Mouse (Mus musculus): ENCODE data around the gene Stk4. TPM values are rescaled to one million over a fixed set of nuclear protein-coding genes. Genes with fewer than 3 reads are reported as not detected.

Gene Stk4
- total and polyA plus RNA-seq, 2 experiments from 2014 or later, result 13.7 to 24.6 TPM

DNA sequence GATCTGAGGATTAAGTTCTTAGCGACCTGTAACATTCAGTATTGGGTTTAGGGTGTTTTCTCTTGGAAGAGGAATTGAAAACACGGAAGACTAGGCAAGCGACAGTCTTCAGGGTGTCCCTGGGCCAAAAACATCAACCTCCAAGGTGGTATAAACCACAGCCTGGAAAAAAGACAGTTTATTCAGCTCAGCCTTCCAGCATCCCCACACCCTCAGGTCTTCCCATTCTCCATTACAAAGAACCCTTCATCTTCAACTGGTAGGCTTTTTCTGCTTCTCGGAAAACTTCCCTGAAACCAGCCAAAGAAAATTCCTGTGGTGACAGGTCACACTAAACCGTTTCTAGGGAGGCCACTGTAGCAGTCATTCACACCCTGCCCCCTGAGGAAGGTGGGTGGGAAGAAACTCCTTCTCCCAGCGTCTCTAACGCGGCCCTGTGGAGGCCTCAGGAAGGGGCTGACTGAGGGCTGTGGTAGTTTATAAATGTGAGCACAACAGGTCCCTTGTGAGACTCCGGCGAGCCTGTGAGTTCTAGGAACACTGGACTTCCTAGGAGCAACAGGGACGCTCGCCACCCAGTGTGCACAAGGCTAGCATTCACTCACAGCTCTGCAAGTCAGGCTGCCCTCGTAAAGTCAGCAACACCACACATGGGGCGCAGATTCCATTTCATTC is 80.1 kb downstream of the Stk4 start:
- H3K27ac ChIP-seq (ENCODE audit: low read depth, low read length), result no peak overlapping the region
- WGBS, result 43% methylated on average over 14 of the region's 14 CpGs
- no peak for ATAC-seq (ENCODE audit: low FRiP score)

DNA sequence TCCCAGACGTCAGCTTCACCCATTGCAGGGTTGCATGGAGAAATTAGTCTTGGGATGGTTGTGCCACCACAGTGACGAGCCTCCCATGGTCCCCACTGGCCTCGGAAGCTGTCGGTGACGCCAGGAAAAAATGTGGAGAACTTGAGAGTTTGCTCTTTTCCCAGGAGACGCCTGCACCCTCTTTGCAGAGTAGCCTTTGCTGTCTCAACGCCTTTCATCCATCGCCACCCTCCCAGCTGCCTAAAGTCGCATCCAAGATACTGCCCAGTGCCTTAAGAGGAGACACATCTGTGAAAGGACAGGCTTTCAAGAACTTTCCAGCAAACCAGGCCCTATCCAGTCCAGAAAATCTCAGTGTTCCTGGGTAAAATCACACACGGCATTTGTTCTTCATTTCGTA is 82.2 kb downstream of the Stk4 start:
- Histone ChIP-seq H3K36me3 (ENCODE audit: insufficient read depth, low read length) (peaks cover 19% of the 10 kb centered on the region), H3K9me3 (ENCODE audit: low read length) (no peaks in the 10 kb centered on the region), H3K4me1 (ENCODE audit: insufficient read depth, low read length) (no peaks in the 10 kb centered on the region), H3K27ac (ENCODE audit: low read depth, low read length) (no peak overlapping the region), H3K27me3 (ENCODE audit: insufficient read depth, low read length) (no peaks in the 10 kb centered on the region), H3K9ac (replicated peaks; ENCODE audit: low read length, poor library complexity, severe bottlenecking) (no peak overlapping the region), H3K4me3 (ENCODE audit: low read depth, low read length) (no peak overlapping the region), H3K4me2 (ENCODE audit: low read depth, low read length, poor library complexity, severe bottlenecking) (no peak overlapping the region)
- ATAC-seq (ENCODE audit: low FRiP score) (no peak), DNase-seq (ENCODE audit: low spot score) (no peak)
- 99% methylated on average over 11 of the region's 11 CpGs for WGBS
- TF ChIP-seq CTCF (IDR thresholded peaks at IDR 0.05), result no peak

More for the DNA sequence above, 80.1 kb downstream of the Stk4 start:
- no peaks in the 10 kb centered on the region for H3K4me1 ChIP-seq (ENCODE audit: insufficient read depth, low read length)
- peak; percentile 44 for DNase-seq (ENCODE audit: low spot score)
- peaks cover 19% of the 10 kb centered on the region for H3K36me3 ChIP-seq (ENCODE audit: insufficient read depth, low read length)
- TF ChIP-seq CTCF (IDR thresholded peaks at IDR 0.05), result no peak
- no peak overlapping the region for H3K9ac ChIP-seq (replicated peaks; ENCODE audit: low read length, poor library complexity, severe bottlenecking)
- H3K4me3 ChIP-seq (ENCODE audit: low read depth, low read length), result no peak overlapping the region
- H3K27me3 ChIP-seq (ENCODE audit: insufficient read depth, low read length), result no peaks in the 10 kb centered on the region
- H3K4me2 ChIP-seq (ENCODE audit: low read depth, low read length, poor library complexity, severe bottlenecking), result no peak overlapping the region
- no peaks in the 10 kb centered on the region for H3K9me3 ChIP-seq (ENCODE audit: low read length)

DNA sequence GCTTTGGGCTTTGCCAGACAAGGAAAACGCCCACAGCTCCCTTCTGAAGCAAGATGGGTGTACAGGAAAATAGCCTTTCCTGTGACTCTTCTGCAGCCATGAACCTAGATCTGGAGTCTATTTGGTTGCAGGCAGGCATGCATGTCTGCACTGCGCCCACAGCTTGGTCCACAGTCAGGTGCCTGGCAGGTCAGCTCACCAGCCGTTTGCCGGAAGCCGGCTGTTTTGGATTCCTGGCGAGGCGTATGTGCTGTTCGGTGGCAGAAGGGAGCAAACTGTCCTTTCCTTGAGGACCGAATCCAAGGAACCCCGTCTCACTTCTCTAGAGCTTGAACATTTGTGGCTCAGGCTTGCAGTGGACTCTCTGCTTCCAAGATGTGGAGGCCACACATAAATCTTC is 83.9 kb downstream of the Stk4 start:
- 96% methylated on average over 10 of the region's 10 CpGs for WGBS
- H3K36me3 ChIP-seq (ENCODE audit: insufficient read depth, low read length), result peaks cover 19% of the 10 kb centered on the region
- no peak overlapping the region for H3K27ac ChIP-seq (ENCODE audit: low read depth, low read length)
- no peaks in the 10 kb centered on the region for H3K27me3 ChIP-seq (ENCODE audit: insufficient read depth, low read length)
- no peak for TF ChIP-seq CTCF (IDR thresholded peaks at IDR 0.05)
- H3K4me1 ChIP-seq (ENCODE audit: insufficient read depth, low read length), result no peaks in the 10 kb centered on the region
- no peak for DNase-seq (ENCODE audit: low spot score)
- no peak overlapping the region for H3K4me2 ChIP-seq (ENCODE audit: low read depth, low read length, poor library complexity, severe bottlenecking)
- no peak overlapping the region for H3K4me3 ChIP-seq (ENCODE audit: low read depth, low read length)
- no peaks in the 10 kb centered on the region for H3K9me3 ChIP-seq (ENCODE audit: low read length)
- no peak overlapping the region for H3K9ac ChIP-seq (replicated peaks; ENCODE audit: low read length, poor library complexity, severe bottlenecking)
- no peak for ATAC-seq (ENCODE audit: low FRiP score)

DNA sequence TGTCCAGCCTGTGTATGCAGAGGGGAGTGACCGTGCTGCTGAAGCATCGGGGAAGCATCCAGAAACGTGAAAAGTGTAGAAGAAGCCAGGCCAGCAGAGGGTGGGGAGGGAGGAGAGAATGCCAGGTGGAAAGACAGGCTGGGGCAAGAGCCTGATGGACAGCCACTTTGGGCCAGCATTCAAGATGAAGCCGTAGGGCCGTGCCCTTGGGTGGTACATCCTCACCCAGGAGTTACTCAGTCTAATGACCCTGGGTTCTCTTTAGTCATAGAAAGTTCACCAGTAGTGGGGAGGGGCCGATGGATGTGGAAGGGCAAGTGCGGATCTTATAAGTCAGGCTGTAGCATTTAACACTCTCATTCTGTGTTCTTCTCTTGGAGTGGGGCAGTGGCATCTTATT is 86.0 kb downstream of the Stk4 start:
- Histone ChIP-seq H3K9ac (replicated peaks; ENCODE audit: low read length, poor library complexity, severe bottlenecking) (no peak overlapping the region), H3K27ac (ENCODE audit: low read depth, low read length) (no peak overlapping the region), H3K9me3 (ENCODE audit: low read length) (no peaks in the 10 kb centered on the region), H3K36me3 (ENCODE audit: insufficient read depth, low read length) (peaks cover 19% of the 10 kb centered on the region), H3K4me2 (ENCODE audit: low read depth, low read length, poor library complexity, severe bottlenecking) (no peak overlapping the region), H3K27me3 (ENCODE audit: insufficient read depth, low read length) (no peaks in the 10 kb centered on the region), H3K4me3 (ENCODE audit: low read depth, low read length) (no peak overlapping the region), H3K4me1 (ENCODE audit: insufficient read depth, low read length) (no peaks in the 10 kb centered on the region)
- DNase-seq (ENCODE audit: low spot score), result no peak
- ATAC-seq (ENCODE audit: low FRiP score), result no peak
- no peak for TF ChIP-seq CTCF (IDR thresholded peaks at IDR 0.05)
- 89% methylated on average over 7 of the region's 7 CpGs for WGBS

DNA sequence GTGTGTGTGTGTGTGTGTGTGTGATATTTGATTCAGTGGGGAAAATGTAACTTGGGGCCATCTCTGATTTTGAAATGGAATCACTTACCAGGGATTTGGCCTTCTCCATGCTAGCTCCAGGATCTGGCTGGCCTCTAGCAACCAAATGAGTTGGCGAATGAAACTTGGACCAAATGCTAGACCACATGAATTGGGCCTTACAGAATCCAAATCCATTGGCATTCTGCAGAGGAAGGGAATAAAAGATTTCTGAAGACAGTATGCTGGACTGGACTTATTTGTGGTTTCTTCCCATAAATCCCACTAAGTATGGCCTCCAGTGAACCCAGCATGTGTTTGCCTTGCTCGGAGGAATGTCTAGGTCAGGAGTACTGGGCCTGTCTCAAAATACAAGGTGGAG is 88.7 kb downstream of the Stk4 start:
- H3K4me1 ChIP-seq (ENCODE audit: insufficient read depth, low read length), result no peaks in the 10 kb centered on the region
- no peak overlapping the region for H3K9ac ChIP-seq (replicated peaks; ENCODE audit: low read length, poor library complexity, severe bottlenecking)
- no peak overlapping the region for H3K27ac ChIP-seq (ENCODE audit: low read depth, low read length)
- no peak for TF ChIP-seq CTCF (IDR thresholded peaks at IDR 0.05)
- WGBS, result 90% methylated on average over 2 of the region's 2 CpGs
- no peak overlapping the region for H3K4me2 ChIP-seq (ENCODE audit: low read depth, low read length, poor library complexity, severe bottlenecking)
- no peak for DNase-seq (ENCODE audit: low spot score)
- no peaks in the 10 kb centered on the region for H3K9me3 ChIP-seq (ENCODE audit: low read length)
- no peak for ATAC-seq (ENCODE audit: low FRiP score)
- H3K4me3 ChIP-seq (ENCODE audit: low read depth, low read length), result no peak overlapping the region
- peaks cover 8% of the 10 kb centered on the region for H3K36me3 ChIP-seq (ENCODE audit: insufficient read depth, low read length)
- H3K27me3 ChIP-seq (ENCODE audit: insufficient read depth, low read length), result no peaks in the 10 kb centered on the region

DNA sequence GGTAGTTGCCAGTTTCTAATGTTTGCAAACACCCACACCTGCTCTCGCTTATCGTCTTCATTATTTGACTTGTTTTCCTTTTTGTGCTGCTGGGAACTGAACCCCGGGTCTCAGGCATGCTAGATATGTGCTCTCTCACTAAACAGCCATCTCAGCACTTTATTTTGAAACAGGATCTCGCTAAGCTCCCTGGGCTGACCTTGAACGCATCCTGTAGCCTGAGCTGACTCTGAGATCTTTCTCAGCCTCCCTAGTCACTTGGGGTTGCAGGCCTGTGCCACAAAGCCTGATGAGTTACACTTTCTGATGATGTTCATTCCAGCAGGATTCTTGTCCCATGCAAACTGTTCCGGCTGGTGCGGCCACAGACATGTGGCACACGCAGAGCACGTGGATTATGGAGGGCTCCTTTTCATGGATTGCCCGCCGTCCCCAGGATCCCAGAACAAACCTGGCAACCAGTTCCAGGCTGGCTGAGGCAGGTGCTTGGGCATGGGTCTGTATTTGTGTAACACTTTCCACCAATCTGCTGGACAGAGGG is 91.5 kb downstream of the Stk4 start:
- Histone ChIP-seq H3K9ac (replicated peaks; ENCODE audit: low read length, poor library complexity, severe bottlenecking) (no peak overlapping the region), H3K36me3 (ENCODE audit: insufficient read depth, low read length) (no peaks in the 10 kb centered on the region), H3K27ac (ENCODE audit: low read depth, low read length) (no peak overlapping the region), H3K27me3 (ENCODE audit: insufficient read depth, low read length) (peaks cover 8% of the 10 kb centered on the region), H3K4me1 (ENCODE audit: insufficient read depth, low read length) (no peaks in the 10 kb centered on the region), H3K4me3 (ENCODE audit: low read depth, low read length) (no peak overlapping the region), H3K9me3 (ENCODE audit: low read length) (no peaks in the 10 kb centered on the region), H3K4me2 (ENCODE audit: low read depth, low read length, poor library complexity, severe bottlenecking) (no peak overlapping the region)
- DNase-seq (ENCODE audit: low spot score), result no peak
- whole genome bisulfite sequencing, result 85% methylated on average over 11 of the region's 11 CpGs
- TF ChIP-seq CTCF (IDR thresholded peaks at IDR 0.05), result no peak
- ATAC-seq (ENCODE audit: low FRiP score), result no peak
